Mouse (Mus musculus) stomach, postnatal 0 days (tissue): ENCODE measurements around the gene Gm17387.

Experiments used
- CTCF ChIP-seq: IDR thresholded peaks from 2 replicates; pipeline ENCODE4 v1.5.1; 2016; ENCODE audit warnings: antibody characterized with exemption, low read depth, mild to moderate bottlenecking, moderate library complexity
- EP300 ChIP-seq: optimal IDR thresholded peaks from 2 replicates; pipeline ENCODE3; 2016; ENCODE audit warnings: antibody characterized with exemption

DNA sequence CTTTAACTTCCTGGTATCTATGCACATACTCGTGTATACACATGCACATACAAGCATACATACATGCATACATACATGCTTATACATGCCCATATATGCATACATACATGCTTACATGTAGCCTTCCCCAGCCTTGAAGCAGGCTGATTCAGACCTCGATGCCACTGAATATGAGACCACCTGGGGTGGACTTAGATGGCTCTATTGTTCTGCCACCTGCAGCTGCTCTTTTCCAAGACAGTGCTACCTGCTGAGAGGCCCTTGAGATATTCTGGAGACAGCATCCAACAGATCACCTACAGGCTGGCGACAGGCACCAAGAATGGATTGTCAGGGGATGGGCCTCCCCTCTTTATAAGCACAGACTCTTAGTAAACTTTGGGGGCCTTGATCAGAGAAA lies 1.5 kb downstream of the Gm17387 start:
- no peak for TF ChIP-seq EP300
- no peak for TF ChIP-seq CTCF
